Mouse (Mus musculus) heart, adult 11 months (tissue): Measurements from ENCODE around the gene Ackr2.

Source experiments
- DNase-seq: peaks from one replicate; pipeline ENCODE4 v3.0.0; 2022

Gene Ackr2

DNA sequence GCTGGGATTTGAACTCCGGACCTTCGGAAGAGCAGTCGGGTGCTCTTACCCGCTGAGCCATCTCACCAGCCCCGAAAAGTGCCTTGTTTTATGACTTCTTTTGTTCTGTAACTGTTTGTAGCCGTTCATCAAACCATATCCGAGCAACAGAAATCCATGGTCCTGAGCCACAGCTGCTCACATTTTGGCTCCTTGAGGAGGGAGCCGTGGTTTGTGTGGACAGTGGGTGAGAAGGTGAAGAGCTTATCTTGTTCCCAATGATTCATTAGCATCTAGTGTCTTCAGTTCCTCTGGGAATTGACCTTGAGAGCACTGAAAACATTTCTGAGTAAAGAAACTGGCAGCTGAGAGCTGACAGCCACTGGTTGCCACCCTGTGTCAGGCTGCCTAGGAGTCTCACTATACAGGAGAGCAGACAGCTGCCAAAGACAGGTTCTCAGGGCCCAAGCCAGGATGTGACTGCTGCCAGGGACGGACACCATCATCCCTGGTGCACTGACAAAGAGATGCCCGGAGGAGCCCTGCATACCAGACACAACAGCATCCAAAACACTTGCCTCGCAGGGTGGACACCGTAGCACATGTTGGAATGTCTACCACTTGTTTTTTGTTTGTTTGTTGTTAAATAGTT, 6.0 kb upstream of the Ackr2 start:
- DNase-seq: peak; percentile 92

DNA sequence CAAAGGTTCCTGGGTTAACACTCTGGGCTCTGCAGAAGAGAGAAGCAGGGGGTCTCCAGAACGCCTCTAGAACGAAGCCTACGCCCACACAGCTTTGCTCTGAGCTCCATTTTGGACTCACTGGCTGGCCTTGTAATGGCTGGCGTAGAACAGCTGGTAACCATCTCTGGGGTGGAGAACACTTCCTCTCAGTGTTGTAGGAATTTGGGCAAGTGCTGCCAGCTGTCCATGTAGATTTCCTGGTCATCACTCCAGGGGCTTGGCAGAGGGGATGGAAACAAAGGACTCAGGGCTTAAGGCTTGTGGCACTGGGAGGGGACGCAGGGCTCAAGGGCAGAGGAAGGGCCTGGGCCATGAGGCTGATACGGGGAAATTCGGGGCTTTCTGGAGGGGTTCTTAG, 3.7 kb upstream of the Ackr2 start:
- DNase-seq: peak; percentile 96

GRCm38 (mm10) chr9:121895392-121895993, 2.7 kb upstream of the Ackr2 start:
- DNase-seq: peak; percentile 96

GRCm38 (mm10) chr9:121896820-121897219, 1.3 kb upstream of the Ackr2 start:
- peak; percentile 88 for DNase-seq

DNA sequence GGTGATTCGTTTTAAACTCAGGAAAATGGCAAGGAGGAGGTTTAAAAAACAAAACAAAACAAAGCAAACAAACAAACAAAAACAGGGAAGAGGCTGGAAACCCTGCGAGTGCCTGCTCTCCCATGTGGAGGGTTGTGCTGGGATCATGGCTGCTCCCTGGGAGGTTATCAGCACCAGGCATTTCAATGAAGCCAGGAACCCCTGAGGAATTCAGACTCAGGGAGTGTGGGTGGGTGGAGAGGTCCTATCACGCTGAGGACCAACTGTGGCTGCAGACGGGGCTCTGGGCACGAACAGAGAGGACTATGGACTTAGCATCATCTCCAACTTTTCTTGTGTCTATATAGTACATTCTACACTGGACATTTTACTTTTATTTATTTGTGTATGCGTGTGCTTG, 1.2 kb downstream of the Ackr2 start:
- peak; percentile 70 for DNase-seq

GRCm38 (mm10) chr9:121900282-121900855, 2.2 kb downstream of the Ackr2 start:
- DNase-seq: peak; percentile 86

GRCm38 (mm10) chr9:121901710-121902700, 3.9 kb downstream of the Ackr2 start:
- DNase-seq: peak; percentile 91

DNA sequence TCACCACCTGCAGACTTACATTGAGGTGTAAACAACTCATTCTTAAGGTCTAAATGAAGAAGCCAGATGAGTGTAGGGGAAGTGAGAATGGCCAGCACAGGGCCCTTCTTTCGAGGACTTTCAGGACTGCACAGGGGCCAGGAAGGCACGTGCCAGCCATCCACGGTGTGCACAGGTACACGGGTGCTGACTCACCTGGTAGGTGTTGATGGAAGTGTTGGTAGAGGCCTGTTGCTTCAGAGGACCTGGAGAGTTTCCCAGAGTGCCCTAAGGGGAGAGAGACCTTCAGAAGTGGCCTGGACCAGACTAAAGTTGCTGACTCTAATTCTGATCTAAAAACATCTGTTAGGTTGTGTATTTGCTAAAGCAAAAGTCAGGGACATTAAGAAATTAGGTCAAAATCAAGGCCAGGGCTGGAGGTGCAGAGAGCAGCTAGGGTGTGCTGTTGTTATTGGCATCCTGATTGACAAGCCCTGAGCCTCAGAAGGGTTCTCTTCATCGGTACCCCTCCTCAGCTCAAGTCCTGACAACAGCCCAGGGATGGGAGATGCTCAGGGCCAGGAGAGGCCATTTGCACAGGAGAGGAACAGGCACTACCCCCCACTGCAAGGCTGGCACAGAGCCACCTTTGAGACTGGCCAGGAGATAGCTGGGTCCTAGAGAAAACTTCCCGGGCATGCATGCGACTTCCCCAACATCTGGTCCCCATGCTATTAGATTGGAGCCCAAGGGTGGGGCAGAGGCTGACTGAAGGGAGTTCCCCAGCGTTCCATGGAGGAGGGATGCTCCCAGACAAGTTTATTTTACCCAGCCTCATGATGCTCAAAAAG, 5.5 kb downstream of the Ackr2 start:
- peak; percentile 96 for DNase-seq

- DNase-seq: no peak
Observed at GRCm38 (mm10) chr9:121904319-121904718, 6.2 kb downstream of the Ackr2 start.

DNA sequence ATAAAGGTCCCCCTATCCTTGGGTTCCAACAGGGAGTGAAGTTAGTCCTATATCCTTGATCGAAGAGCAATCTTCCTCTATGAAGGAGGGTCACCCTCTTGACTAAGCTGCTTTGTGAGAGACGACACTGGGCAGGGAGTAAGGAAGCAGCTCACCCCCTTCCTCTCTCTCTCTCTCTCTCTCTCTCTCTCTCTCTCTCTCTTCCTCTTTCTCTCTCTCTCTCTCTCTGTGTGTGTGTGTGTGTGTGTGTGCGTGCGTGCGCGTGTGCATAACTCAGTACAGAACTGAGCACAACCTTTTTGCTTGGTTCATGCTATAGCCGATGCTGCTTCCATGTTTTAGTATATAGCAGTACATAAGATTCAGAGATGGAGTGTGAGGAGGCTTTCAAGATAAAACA, 6.8 kb downstream of the Ackr2 start:
- no peak for DNase-seq

DNA sequence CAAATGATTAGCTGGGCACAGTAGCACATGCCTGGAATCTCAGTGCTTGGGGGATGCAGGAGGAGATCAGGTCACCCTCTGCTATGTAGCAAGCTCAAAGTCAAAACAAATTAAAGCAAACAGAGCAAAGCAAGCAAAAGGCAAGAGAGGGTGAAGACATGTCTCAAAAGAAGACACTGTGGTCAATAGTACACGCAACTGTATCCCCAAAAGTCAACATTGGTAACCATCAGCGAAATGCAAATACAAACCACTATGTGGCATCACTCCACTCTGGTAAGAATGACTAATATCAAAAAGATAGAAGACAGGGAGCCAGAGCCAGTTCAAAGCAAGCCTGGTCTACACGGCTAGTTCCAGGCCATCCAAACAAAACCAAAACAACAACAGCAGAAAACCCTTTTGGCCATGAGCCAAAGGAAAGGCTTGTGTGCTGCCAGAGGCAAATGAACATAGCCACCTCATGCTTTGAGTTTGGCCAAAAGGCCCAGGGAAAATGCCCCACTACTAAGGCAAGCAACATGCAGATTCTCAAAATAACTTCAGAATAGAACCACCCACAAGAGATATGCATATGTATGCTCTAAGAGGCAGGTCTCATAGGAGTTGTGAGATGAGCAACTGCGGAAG, 7.5 kb downstream of the Ackr2 start:
- peak; percentile 76 for DNase-seq

DNA sequence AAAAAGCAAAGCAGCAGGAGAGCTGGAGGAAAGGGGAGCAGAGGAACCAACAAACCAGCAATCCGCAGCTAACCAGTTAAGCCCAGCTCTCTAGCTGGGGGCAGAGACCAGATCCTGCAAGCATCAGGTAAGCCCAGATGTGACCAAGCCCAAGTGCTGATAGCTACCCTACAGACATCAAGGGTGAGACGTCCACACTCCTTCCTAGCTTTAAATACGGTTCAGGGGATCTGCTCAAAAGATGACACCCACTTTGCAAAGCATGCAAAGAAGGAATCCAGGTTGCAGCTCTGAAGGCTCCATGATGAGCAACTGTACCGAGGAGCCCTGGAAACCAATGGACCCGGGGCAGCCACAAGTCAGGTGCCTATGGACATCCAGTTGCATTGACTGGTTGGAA, 8.3 kb downstream of the Ackr2 start:
- peak; percentile 70 for DNase-seq

GRCm38 (mm10) chr9:121907356-121908070, 9.4 kb downstream of the Ackr2 start:
- peak; percentile 78 for DNase-seq

- peak; percentile 69 for DNase-seq
Observed at GRCm38 (mm10) chr9:121908321-121908720, 10.2 kb downstream of the Ackr2 start.

GRCm38 (mm10) chr9:121909635-121910034, 11.5 kb downstream of the Ackr2 start:
- DNase-seq: peak; percentile 87

- peak; percentile 83 for DNase-seq
Observed at GRCm38 (mm10) chr9:121911196-121911595, 13.0 kb downstream of the Ackr2 start.

DNA sequence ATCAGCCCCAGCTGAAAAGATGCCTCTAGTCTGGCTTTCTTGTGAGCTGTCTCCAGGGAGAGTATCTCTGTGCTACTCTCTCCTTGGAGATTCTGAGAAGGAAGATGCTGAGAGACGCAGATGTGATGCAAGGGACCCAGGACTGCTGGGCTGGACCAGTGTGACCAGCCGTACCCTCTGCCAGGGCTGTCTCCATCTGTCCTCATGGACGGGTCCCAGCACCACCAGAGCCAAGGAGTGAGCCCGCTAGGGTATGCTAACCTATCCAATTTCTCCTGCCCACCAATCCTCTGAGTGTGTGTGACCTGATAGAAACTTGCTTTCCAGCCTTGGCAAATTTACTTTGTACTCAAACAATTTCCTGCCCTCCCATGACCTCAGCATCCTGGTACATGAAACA, 14.6 kb downstream of the Ackr2 start:
- DNase-seq: no peak

- DNase-seq: no peak
Observed at GRCm38 (mm10) chr9:121914226-121914757, 16.1 kb downstream of the Ackr2 start.

DNA sequence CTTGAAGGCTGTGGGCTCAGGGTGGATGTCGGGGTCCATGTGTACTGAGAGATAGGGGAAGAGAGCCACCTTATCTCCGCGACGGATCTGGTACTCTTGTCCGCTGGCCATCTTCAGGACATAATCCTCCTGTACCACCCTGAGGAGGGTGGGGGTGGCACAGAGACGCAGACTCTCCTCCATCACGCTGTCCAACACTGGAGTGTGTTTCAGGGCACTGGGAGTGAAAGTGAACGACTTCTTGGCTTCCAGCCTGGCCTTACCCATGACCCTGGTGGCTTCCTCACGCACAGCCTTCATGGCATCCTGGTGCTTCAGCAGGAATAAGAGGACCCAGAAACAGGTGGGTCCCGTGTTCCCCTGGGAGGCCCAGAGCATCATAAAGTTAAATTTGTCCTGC, 16.9 kb downstream of the Ackr2 start:
- DNase-seq: peak; percentile 88

- DNase-seq: no peak
Observed at GRCm38 (mm10) chr9:121916102-121916501, 17.9 kb downstream of the Ackr2 start, which contains the start of gene Cyp8b1. Cyp8b1 (minus strand) TSS chr9:121916305.

- peak; percentile 86 for DNase-seq
Observed at GRCm38 (mm10) chr9:121919027-121919501, 20.9 kb downstream of the Ackr2 start.
